Mouse (Mus musculus) embryo, embryonic 11.5 days (tissue): Measurements from ENCODE around the gene Itga9.

Experiments
- DNase-seq: peaks from one replicate; pipeline ENCODE4 v3.0.0-alpha.2; 2012; ENCODE audit warnings: low read depth, low spot score

Itga9 gene

DNA sequence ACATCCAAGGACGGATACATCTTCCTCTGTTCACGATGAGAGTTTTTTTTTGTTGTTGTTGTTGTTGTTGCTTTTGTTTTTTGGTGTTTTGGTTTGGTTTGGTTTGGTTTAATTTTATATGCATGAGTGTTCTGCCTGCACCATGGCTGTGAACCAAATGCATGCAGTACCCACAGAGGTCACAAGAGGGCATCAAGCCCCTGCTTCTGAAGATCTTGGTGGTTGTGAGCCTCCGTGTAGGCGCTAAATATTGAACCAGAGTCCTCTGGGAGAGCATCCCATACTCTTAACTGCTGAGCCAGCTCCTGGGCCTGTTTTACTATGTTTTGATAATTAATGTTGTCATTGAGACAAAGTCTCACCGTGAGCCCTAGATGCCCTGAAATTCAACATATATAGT lies 308.8 kb downstream of the Itga9 start:
- no peak for DNase-seq

DNA sequence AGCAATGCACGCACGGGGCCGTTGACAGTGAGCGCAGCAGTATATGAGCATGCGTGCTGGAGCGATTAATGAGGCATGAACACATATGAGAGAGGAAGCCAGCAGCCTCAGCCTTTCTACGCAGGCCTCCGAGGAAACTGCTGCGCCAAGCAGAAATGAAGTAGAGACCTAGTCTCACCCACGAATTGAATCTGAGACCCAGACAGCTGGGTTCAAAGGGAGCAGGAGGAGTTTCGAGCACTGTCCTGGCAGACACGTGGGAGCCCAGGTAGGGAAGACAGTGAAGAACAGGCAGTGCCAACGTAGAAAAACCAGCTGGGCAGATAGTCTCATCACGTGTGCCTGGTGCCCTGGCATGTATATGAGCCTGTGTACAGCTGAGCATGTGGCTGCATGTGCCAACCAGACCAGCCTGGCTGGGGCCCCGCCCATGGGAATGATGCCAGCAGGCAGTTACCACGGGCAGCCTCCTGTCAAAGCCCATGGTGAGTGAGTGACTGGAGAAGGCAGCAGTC lies 313.2 kb downstream of the Itga9 start:
- no peak for DNase-seq

DNA sequence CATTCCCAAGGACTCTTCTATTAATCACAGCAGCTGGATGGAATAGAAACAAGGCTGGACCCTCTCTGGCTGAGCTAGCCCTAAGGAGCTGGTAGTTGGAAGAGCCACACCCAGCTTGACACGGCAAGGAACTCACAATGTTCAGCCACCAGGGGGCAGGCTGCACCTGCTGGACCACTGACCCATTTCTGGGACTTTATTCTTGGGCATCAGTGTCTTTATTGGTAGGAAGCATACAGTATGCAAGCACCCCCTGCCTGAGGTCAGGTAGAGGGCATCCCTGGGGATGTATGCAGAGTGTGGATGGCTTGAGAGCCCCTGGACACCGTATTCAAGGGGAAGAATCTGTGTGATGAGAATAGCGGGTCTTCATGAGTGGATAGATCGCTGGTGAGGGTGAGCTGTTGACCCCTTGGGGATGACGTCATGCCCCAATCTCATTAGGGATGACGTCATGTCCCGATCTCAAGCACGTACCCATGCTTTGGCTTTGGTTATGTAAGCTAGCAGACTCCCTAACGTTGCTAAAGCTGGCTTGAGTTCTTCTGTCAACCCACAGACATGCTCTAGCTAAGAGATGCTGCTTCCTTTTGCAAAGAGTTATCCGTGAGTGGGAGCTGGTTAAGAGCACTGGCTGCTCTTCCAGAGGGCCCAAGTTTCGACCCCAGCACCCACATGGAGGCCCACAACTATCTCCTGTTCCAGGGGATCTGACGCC lies 314.5 kb downstream of the Itga9 start:
- DNase-seq: peak; percentile 71

DNA sequence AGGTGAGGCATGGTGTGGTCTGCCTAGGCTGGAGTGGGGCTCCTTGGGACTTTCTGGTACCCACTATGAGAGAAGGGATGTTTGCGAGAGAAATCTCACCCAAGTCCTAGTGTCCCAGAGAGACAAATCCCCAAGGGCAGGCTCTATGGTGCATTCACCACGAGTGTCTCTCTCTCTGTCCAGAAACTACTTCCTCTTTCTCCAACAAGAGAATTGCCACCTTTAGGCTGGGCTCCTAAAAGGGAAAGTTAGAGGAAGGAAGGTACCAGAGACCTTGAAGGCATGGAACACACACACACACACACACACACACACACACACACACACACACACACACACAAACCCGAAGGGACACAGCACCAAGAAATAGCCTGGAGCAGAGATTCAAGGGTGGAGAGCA lies 315.4 kb downstream of the Itga9 start:
- no peak for DNase-seq

DNA sequence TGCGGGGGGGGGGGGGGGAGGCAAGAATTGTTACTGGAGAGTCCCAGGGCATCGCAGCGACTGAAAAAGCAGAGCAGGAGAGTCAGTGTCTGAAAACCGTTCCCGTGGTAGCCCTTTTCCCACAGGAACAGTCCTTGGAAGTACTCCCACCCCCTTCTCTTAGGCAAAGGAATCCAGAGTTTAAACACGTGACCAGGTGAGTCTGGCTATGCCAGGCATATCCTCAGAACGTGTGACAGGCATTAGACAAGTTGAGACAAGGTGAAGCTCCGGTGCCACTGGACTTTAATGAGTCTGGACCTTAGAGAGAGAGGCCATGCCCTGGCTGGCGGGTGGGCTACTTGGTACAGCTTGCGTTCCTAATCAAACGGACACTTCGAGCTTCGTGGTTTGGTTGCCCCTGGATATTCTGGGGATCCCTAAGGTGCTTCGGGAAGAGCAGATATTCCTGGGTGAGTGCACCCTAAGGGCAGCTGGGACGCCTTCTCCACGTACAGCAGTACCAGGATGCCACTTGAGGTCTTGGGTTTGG lies 318.1 kb downstream of the Itga9 start:
- no peak for DNase-seq

DNA sequence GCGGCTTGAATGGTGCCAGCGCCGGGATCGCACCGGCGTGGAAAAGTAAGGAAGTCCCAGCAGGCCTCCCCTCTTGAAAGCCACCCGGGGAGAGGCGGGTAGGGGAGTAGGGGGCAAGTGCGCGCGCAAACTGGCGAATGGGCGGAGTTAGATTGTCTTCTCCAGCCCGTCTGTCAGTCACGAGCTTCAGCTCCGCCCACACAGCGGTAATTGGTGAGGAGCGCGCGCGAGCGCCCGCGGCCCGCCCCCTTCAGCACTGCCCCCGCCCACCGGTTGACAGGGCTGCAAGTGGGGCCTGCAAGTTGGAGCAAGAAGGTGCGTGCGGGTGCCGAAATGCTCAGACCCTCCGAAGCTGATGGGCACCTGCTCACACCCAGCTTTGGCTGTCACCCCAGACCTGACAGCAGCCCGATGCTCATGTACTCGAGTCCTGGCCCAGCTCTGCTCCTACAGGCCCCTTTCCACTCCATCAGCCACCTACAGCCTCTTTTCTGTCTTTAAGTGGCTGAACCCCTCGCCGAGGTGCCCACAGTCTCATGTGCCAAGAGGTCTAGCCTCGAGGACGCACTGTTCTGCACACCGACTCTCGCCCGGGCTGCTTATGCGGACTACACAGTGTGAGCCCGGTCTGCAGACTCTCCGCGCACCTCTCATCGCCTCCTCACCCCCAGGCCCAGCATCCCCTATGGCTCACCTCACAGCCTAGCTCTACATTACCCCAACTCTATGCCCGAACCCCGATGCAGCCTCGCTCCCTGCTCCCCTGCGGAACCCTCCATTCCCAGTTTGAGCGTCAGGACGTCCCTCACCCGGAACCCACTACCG lies 319.0 kb downstream of the Itga9 start:
- DNase-seq: peak; percentile 93

DNA sequence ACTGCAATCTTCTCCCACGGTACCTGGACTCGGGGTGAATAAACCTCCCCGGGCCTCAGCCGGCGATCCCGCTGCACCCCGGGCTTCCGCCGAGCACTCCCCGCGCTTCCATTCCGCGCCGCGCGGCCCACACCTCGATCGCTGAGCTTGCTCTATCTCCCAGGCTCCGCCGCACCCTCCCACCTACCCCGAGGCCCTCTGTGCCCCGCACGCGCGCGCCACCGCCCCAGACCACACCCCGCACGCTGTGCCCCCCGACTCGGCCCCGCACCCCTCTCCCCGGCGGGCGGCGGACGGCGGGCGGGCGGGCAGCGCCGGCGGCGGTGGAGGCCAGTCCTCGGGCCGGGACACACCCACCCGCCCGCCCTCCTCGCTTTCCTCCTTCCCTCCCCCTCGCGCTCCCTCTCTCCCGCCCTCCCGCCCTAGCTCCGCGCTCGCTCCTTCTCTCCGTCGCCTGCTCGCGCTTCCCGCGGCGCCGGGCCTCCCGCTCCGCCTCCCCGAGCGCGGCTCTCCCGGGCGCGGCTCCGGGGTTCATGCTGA lies 319.7 kb downstream of the Itga9 start, which contains the start of gene Ctdspl:
Ctdspl (plus strand) TSS at position 343 of the 540 bp plus-strand sequence.
- DNase-seq: no peak

DNA sequence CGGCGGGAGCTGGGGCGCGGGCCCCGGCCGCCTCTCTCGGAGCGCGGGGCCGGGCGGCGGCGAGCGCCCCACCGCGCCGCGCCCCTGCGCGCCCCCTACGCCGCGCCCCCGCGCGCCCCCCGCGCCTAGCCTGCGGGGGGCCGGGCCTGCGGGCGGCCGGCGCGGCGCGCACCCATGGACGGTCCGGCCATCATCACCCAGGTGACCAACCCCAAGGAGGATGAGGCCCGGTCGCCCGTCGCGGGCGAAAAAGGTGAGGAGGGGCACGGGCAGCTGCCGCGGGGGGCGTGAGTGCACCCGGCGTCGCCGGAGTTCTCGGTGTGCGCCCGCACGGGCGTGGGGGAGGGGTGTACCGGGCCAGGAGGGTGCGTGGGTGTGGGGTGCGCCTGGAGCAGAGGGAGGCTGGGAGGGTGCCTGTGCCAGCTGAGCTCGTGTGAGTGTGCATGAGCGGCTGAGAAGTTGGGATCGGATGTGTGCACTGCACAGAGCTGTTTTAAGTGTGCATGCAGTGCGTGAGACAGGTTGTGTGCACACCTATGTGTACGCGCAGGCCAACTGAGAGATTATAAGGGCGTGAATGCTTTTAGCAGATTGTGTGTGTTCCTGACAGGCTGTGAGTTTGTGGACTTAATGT lies 320.3 kb downstream of the Itga9 start:
- DNase-seq: no peak

DNA sequence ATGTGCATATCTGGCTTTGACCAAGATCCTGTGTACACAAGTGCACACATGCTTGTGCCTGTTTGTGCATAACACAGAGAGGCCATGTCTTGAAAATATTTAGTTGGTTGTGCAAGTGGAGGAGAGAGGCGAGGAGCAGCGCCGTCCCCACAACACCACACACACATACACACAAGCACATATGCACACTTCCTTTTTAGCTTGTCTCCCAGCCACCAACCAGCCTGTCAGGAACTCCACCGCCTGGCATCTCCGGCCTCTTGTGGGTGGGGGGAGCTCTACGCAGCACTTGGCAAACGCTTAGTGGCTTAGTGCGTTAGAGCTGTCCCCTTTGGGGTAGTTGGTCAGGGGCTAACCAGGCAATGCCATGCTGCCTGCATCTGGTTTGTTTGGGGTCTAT lies 321.0 kb downstream of the Itga9 start:
- DNase-seq: no peak

DNA sequence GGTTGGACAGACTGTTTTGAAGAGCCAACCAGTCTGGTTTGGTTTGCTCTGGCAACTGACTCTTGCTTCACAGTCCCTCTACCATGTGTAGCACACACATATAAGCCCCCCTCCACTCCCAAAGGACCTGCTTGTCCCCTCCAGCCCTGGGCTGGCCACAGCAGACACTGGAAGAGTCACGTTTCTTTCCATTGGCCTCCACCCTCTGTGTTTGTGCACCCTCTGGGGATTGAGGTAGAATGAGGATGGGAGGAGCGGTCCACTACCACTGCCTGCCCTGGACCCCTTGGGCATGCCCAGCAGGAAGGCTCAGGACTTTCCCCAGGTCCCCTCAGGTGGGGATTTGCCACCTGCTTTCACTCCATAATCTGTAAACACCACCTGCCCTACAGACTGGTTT lies 321.5 kb downstream of the Itga9 start:
- DNase-seq: no peak

DNA sequence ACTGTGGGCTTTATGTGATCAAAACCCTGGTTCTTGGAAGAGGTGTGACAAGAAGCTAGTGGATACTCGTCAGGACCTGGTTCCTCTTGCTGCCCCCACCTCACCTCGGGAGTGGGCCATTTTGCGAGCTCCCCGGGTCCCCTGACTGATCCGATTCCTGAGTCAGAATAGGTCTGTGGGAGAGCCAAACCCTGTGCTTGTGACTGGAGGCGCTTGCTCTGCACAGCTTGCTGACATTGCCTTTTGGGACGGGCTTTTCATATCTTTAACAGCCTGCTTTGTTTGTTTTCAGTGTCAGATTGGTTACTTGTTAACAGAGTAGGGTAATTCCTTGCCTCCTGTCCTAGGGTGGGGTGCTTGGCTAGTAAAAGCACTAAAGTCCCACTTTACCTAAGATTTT lies 322.2 kb downstream of the Itga9 start:
- no peak for DNase-seq

DNA sequence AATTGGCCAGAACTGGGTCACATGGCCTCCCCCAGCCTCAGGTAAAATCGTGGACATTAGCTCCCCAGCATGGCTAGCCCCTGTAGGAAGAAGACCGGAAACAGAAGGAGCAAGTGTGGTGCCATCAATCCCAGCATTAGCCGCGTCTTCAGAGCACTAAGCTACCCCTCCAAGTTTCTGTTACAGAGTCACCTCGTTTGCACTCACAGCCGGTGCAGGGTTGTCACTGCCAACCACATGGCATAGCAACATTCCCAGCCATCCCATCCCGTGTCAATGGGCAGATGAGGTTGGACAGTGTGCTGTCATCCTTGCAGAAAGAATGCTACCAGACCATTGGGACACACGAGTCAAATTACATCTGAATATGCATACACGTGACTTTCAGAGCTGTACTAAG lies 324.1 kb downstream of the Itga9 start:
- no peak for DNase-seq

DNA sequence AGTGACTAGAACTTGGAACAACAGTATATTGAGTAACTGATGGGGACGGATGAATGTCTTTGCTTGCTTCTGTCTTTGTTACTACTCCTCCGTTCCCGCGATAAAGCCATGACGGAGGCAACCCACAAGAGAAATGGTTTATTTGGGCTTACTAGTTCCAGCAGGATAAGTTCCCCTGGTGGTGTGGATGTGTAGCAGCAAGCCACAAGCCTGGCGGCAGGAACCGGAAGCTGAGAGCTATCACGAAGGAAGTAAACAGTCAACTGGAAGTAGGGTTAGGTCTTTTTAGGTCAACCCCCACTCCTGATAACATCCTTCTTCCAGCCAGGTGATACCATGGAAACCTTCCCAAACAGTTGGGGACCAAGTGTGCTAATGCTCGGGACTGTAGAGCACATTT lies 327.3 kb downstream of the Itga9 start:
- DNase-seq: no peak

DNA sequence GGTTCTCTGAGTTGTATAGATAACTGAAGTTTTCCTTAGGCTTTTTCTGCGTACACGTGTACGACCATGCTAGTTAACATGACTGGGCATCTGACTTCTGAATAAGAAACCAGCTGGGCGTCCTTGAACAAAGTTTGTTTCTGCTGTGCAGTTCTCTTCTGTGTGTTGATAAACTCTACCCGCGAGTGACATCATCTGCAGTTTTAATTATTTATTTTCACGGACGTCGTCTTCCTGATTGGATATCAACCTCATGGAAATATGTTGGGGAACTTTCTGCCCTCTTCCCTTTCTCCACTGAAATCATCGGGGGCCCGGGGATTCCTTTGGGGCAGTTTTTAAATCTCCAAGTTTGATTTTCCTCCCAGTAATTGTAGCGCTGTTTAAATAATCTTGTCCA lies 327.8 kb downstream of the Itga9 start:
- DNase-seq: no peak

DNA sequence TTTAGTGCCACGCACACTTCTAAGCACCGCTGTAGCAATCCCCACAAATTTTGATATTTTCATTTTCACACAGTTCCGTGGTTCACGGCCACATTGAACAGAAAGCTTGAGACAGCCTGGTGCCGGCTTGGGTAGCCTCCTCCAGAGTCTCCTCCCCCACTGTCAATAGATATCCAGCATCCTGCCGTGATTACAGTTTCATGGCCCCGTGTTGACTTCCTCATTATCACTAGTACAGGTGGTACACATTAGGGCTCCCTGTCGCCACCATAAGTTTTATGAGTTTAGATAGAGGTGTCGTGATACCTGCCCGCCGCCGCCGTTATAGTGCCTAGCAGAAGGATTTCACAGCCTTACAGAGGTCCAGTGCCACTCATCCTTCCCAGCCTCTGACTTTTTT lies 328.6 kb downstream of the Itga9 start:
- no peak for DNase-seq

DNA sequence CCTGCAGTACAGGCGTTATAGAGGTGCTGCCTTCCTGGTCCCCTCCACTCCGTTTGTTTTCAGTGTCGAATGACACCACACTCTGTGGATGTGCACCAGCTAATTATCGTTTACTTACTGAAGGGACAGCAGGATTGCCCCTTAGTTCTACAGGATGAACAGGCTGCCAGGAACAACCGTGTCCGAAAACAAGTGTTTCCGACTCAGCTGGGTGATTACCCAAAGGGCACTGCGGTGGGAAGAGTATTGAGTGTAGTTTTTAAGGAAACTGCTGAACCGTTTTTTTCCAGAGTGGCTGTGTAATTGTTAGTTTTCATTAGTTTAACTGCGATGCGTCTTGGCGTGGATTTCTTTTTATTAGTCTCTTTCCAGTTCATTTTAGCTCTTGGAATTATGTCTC lies 329.6 kb downstream of the Itga9 start:
- DNase-seq: no peak

DNA sequence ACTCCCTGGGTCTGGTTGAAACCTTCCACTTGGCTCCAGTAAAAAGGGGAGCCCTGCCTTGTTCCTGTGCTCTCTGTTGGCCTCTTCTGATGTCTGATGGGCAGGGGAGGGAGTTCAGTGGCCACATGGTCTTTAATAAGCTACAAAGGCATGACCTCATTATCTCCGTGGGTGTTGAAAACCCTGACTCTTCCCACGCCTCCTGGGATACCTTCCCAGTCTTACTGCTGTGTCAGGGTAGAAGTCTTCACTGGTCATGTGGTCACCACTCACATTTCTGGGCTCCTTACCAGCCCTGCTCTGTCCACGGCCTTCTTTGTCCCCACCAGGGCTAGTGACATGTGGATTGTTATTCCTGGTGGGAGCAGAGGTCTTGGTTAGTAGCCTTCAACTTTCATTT lies 331.0 kb downstream of the Itga9 start:
- DNase-seq: no peak

DNA sequence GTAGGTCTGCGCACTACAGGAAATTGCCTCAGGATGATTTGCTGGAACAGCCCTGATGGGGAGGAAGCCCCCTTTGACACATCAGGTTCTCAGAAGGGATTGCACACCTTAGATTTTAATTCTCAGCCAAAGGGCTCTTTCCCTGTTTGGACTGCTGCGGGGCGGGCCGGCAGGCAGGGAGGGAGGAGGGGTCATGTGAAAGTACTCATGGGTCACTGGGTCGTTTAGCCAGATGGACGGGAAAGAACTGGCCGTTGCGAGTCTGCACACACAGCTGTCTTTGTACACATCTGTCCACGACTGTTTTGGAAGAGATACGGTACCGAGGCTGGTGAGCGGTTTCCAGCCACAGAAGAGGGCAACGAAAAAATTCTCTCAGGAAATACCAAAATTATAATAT lies 332.9 kb downstream of the Itga9 start:
- DNase-seq: no peak

DNA sequence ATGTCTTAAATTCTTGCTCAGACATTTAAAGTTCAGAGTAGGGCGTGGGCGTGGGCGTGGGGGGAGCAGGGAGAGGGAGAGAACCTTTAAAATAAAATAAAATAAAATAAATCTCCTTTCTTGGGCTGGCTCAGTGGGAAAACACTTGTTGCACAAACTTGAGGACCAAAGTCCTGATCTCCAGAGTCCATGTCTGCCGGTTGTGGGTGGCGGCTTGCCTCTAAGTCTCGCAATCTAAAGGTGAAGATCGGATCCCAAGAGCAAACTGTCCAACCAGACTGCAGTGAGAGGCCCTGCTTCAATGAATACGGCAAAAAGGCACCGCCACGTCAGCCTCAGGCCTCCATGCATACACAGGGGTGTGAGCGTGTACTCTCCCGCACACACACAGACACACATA lies 333.3 kb downstream of the Itga9 start:
- no peak for DNase-seq

DNA sequence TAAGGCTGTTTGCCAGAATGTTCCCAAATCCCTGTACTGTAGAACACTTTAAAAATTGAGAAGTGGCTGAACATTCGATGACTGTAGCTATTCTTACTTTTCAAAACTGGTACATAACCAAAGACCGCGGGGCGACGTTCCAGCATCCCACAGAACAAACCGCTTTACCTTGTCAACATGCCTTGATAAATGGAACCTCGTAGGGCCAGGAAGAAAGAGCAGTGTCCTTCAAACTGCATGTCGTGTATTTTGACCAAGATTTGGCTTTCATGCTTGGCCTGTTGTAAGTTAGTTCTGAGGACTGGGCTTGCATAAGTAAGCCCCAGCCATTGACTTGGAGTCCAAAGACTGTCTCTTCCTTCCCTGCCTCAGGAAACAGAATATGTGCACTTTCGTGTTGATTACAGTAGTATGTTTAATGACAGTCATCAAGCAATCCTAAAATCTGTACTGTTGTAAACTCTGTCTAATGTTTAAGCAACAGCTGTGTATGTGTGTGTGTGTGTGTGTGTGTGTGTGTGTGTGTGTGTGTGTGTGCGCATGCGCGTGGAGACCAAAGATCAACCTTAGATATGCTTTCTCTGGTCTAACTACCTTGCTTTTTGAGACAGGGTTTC lies 334.2 kb downstream of the Itga9 start:
- DNase-seq: no peak

DNA sequence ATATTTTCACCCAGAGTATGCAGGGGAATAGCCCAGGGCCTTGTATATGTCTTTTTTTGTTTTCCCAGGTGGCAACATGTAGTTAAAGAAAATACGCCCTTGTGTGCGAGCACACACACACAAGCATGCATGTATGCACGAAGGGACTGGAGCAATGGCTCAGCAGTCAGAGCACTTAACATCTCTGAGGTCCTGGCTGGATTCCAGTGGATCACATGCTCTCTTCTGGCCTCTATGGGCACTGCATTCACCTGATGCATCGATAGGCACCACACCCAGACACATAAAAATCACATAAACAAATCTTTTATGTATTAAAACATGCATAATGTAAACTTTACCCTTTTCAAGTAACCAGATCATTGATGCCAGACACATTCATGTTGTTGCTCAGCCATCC lies 335.5 kb downstream of the Itga9 start:
- DNase-seq: no peak

DNA sequence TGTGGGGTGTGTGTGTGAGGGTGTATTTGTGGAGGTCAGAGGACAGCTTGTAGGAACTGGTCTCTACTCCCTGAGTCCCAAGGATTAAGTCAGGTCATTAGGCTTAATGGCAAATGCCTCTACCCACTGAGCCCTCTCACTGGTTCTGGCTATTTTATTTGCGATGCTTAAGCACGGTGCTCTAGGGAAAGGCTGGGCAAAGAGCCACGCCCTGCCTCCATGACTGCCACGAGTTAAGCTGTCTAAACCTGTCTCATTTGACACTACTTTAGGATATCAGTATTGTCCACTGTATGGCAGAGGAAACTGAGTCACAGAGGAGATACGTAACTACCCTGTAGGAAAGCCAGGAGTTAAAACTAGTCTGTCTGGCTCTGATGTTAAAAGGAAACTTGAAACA lies 337.5 kb downstream of the Itga9 start:
- DNase-seq: no peak
